ENCODE assay signal across 8 mouse cellular contexts in the genomic region with DNA sequence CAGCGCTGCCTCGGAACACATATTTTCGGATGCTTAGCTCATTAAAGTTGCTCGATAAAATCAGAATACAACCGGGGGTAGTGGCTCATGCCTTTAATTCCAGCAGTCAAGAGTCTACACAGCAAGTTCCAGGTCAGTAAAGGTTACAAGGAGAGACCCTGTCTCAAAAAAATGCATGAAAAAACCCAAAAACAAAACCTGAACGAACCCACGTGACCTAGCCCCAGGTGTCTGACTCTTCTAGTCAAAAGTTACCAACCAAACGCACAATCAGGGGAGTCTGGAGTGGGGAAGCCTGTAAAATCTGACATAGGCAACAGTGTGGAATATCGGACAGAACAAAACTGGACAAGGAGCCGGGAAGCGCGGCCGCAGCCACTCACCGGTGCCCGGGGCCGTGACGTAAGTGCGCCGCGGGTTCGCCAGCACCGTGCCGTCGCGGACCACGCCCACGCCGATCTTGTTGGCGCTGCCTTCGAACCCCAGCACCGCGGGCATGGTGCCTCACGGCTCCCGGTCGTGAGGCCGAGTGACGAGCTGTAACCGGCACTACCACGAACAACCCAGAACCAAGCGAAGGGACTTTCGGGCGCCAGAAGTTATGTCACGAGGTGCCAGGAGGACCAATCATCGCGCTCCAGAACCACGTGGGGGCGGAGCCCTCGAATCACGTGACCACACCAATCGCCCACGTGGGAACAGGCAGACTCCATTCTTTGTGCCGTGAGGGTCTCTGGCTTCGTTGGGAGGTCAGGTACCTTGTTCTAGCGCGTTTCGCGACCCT. TPM values are rescaled to one million over a fixed set of nuclear protein-coding genes. Genes with fewer than 3 reads are reported as not detected.
A peak's percentile ranks its signal among the peaks of the same experiment; 100 is the strongest.
DNase-seq lines count a peak whose midpoint lies in the region; ATAC-seq and TF ChIP-seq lines count a peak whose summit lies in the region.

TSS of gene Osgep (minus strand) at position 613 of the 784 bp plus-strand sequence.
TSS of gene Apex1 (plus strand) at position 688 of the 784 bp plus-strand sequence.

- TF ChIP-seq CTCF in ES-Bruce4 (IDR thresholded peaks at IDR 0.05; ENCODE audit: low read depth, low read length), result no peak
- TF ChIP-seq CTCF in liver, postnatal 0 days (IDR thresholded peaks at IDR 0.05; ENCODE audit: low read depth), result no peak

- H3K27me3 ChIP-seq in ES-Bruce4 (ENCODE audit: control insufficient read depth, insufficient read depth, low read length, poor library complexity, severe bottlenecking), result no peaks in the 10 kb centered on the region
- no peaks in the 10 kb centered on the region for H3K27me3 ChIP-seq in forebrain, embryonic 13.5 days
- H3K27me3 ChIP-seq in liver, postnatal 0 days (ENCODE audit: insufficient read depth, low read length), result no peaks in the 10 kb centered on the region
- no peaks in the 10 kb centered on the region for H3K27me3 ChIP-seq in neural tube, embryonic 14.5 days (ENCODE audit: control insufficient read depth, insufficient read depth, low read length)

- H3K9me3 ChIP-seq in ES-Bruce4 (replicated peaks; ENCODE audit: control insufficient read depth, insufficient read depth, low read length, poor library complexity, severe bottlenecking), result no peaks in the 10 kb centered on the region
- no peaks in the 10 kb centered on the region for H3K9me3 ChIP-seq in forebrain, embryonic 13.5 days (replicated peaks)
- no peaks in the 10 kb centered on the region for H3K9me3 ChIP-seq in liver, postnatal 0 days (ENCODE audit: low read length)
- H3K9me3 ChIP-seq in neural tube, embryonic 14.5 days (ENCODE audit: control insufficient read depth, low read length), result no peaks in the 10 kb centered on the region

- under 1% methylated on average over 57 of the region's 57 CpGs for WGBS in forebrain, embryonic 13.5 days
- WGBS in large intestine, adult 2 months, result under 1% methylated on average over 57 of the region's 57 CpGs
- WGBS in liver, postnatal 0 days (ENCODE audit: insufficient replicate concordance), result under 1% methylated on average over 57 of the region's 57 CpGs
- under 1% methylated on average over 57 of the region's 57 CpGs for WGBS in neural tube, embryonic 14.5 days

- H3K4me3 ChIP-seq in ES-Bruce4 (ENCODE audit: low read depth, low read length), result peak within 1 kb of the TSS; percentile 69
- H3K4me3 ChIP-seq in forebrain, embryonic 13.5 days, result peak within 1 kb of the TSS; percentile 88
- H3K4me3 ChIP-seq in liver, postnatal 0 days (ENCODE audit: low read depth, low read length), result peak within 1 kb of the TSS; percentile 76
- peak within 1 kb of the TSS; percentile 67 for H3K4me3 ChIP-seq in neural tube, embryonic 14.5 days (ENCODE audit: low read depth, low read length)

- peaks cover 45% of the 10 kb centered on the region for H3K36me3 ChIP-seq in ES-Bruce4 (ENCODE audit: control insufficient read depth, insufficient read depth, low read length, poor library complexity, severe bottlenecking)
- H3K36me3 ChIP-seq in forebrain, embryonic 13.5 days (ENCODE audit: poor library complexity, severe bottlenecking), result peaks cover 44% of the 10 kb centered on the region
- H3K36me3 ChIP-seq in liver, postnatal 0 days (replicated peaks; ENCODE audit: insufficient read depth, low read length), result peaks cover 35% of the 10 kb centered on the region
- H3K36me3 ChIP-seq in neural tube, embryonic 14.5 days (ENCODE audit: control insufficient read depth, insufficient read depth, low read length), result peaks cover 28% of the 10 kb centered on the region

- peak within 1 kb of the TSS; percentile 83 for H3K4me2 ChIP-seq in forebrain, embryonic 13.5 days
- peak within 1 kb of the TSS; percentile 93 for H3K4me2 ChIP-seq in liver, postnatal 0 days (ENCODE audit: low read depth, low read length)
- H3K4me2 ChIP-seq in neural tube, embryonic 14.5 days (ENCODE audit: low read depth, low read length), result peak within 1 kb of the TSS; percentile 87

- ATAC-seq in cerebellum, adult (ENCODE audit: insufficient number of reproducible peaks, low FRiP score, low TSS enrichment), result peak; percentile 89
- ATAC-seq in forebrain, embryonic 13.5 days, result peak; percentile 96
- ATAC-seq in liver, postnatal 0 days, result peak; percentile 93
- ATAC-seq in neural tube, embryonic 14.5 days (ENCODE audit: low read depth), result peak; percentile 97

- H3K9ac ChIP-seq in ES-Bruce4 (ENCODE audit: low read depth, poor library complexity, severe bottlenecking), result peak within 1 kb of the TSS; percentile 74
- H3K9ac ChIP-seq in forebrain, embryonic 13.5 days, result peak within 1 kb of the TSS; percentile 92
- H3K9ac ChIP-seq in liver, postnatal 0 days (replicated peaks), result peak within 1 kb of the TSS; percentile 81
- peak within 1 kb of the TSS; percentile 70 for H3K9ac ChIP-seq in neural tube, embryonic 14.5 days (replicated peaks; ENCODE audit: low read depth, low read length)

- H3K4me1 ChIP-seq in ES-Bruce4 (ENCODE audit: control insufficient read depth, insufficient read depth, low read length), result no peaks in the 10 kb centered on the region
- peaks cover 36% of the 10 kb centered on the region for H3K4me1 ChIP-seq in forebrain, embryonic 13.5 days
- peaks cover 9% of the 10 kb centered on the region for H3K4me1 ChIP-seq in liver, postnatal 0 days (ENCODE audit: insufficient read depth)
- peaks cover 13% of the 10 kb centered on the region for H3K4me1 ChIP-seq in neural tube, embryonic 14.5 days (ENCODE audit: control insufficient read depth, insufficient read depth, low read length)

- DNase-seq in heart, postnatal 10 days, result peak; percentile 97
- DNase-seq in large intestine, adult 2 months (ENCODE audit: low read depth, low spot score), result peak; percentile 81
- peak; percentile 98 for DNase-seq in liver, postnatal 0 days
- peak; percentile 98 for DNase-seq in testis, postnatal 10 days (ENCODE audit: low spot score)

- TF ChIP-seq EP300 in ES-Bruce4 (IDR thresholded peaks at IDR 0.05; ENCODE audit: insufficient read depth, low read depth, low read length), result peak; percentile 54; the same call in 1 of the 2 replicates
- TF ChIP-seq EP300 in liver, postnatal 0 days (IDR thresholded peaks at IDR 0.05; ENCODE audit: low read depth), result no peak

- peak within 1 kb of the TSS; percentile 72 for H3K27ac ChIP-seq in ES-Bruce4 (ENCODE audit: insufficient read depth, low read length)
- H3K27ac ChIP-seq in forebrain, embryonic 13.5 days, result peak within 1 kb of the TSS; percentile 89
- H3K27ac ChIP-seq in liver, postnatal 0 days (ENCODE audit: low read depth), result peak within 1 kb of the TSS; percentile 95
- H3K27ac ChIP-seq in neural tube, embryonic 14.5 days (ENCODE audit: low read depth, low read length), result peak within 1 kb of the TSS; percentile 85

- intact Hi-C loops in heart, postnatal 10 days (cut with DNase I), result loop anchor here (10.0 kb wide), 1 partner anchor 120 kb away; the partner anchor contains the start of genes Ccnb1ip1 and Parp2

- peak; percentile 83 for TF ChIP-seq POLR2A in ES-Bruce4 (IDR thresholded peaks at IDR 0.05; ENCODE audit: insufficient read depth, low read length)

RNA-seq across cellular contexts. Expression of gene Osgep, which starts in this region (rescaled TPM):
- 68.4 and 72.5 TPM in 2 replicates for polyA plus RNA-seq in ES-Bruce4 (2011; ENCODE audit: insufficient read depth, insufficient read length, low read depth, missing spikeins)
- polyA plus RNA-seq in forebrain, embryonic 13.5 days (2015; fragmentation: Nextera tagmentation; extraction: Ambion mirVana), result 150 and 164 TPM in 2 replicates
- 10 to 100 TPM; 59.5 to 66.3 TPM for total RNA-seq in heart, postnatal 10 days (2021)
- polyA plus RNA-seq in large intestine, adult 2 months (2012; rRNA removed), result 57.4 and 75.0 TPM in 2 replicates
- polyA plus RNA-seq in liver, postnatal 0 days (2015; fragmentation: Nextera tagmentation; extraction: Ambion mirVana), result 38.5 and 39.5 TPM in 2 replicates
- 110 TPM in 2 replicates for polyA plus RNA-seq in neural tube, embryonic 14.5 days (2014; fragmentation: Nextera tagmentation; extraction: Ambion mirVana)

RNA-seq across cellular contexts. Expression of gene Apex1, which starts in this region (rescaled TPM):
- polyA plus RNA-seq in ES-Bruce4 (2011; ENCODE audit: insufficient read depth, insufficient read length, low read depth, missing spikeins), result 165 and 181 TPM in 2 replicates
- polyA plus RNA-seq in forebrain, embryonic 13.5 days (2015; fragmentation: Nextera tagmentation; extraction: Ambion mirVana), result 355 and 364 TPM in 2 replicates
- total RNA-seq in heart, postnatal 10 days (2021), result 10 to 100 TPM; 39.5 to 43.4 TPM
- 36.0 and 49.2 TPM in 2 replicates for polyA plus RNA-seq in large intestine, adult 2 months (2012; rRNA removed)
- polyA plus RNA-seq in liver, postnatal 0 days (2015; fragmentation: Nextera tagmentation; extraction: Ambion mirVana), result 58.0 and 60.1 TPM in 2 replicates
- polyA plus RNA-seq in neural tube, embryonic 14.5 days (2014; fragmentation: Nextera tagmentation; extraction: Ambion mirVana), result 166 and 180 TPM in 2 replicates

Comparison
In these comparisons a context has a peak if more than half of its experiments do, and no peak if none do; other contexts are left out.
1. Peak in every context shown above with its lines: DNase-seq, ATAC-seq, H3K4me3 ChIP-seq and H3K27ac ChIP-seq.